Mouse (Mus musculus): ENCODE measurements around the gene Arl2bp. TPM values are rescaled to one million over a fixed set of nuclear protein-coding genes. Genes with fewer than 3 reads are reported as not detected.

Gene Arl2bp
- total and polyA plus RNA-seq, 3 experiments: 104 to 180 (median 123) TPM

DNA sequence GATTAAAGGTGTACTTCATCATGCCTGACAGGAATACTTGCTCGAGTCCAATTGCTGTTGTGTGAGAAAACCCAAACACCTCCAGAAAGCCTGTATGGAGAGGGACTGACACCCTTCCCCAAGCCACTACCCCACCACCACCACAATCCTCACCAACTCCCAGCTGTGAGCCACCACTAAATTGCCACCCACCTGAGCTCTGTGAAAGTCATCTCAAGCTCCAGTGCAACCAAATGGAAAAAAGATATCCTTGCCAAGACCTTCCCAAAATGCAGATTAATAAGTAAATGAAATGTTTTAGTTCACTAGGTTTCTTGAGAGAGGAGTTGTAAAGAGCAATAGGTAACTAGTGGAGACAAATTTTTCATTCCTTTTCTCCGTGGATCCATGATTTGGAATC lies 1.7 kb upstream of the Arl2bp start:
- Histone ChIP-seq H3K9me3 (replicated peaks) (no peaks in the 10 kb centered on the region), H3K36me3 (replicated peaks) (peaks cover 53% of the 10 kb centered on the region), H3K27me3 (ENCODE audit: insufficient read depth, low read length) (no peaks in the 10 kb centered on the region), H3K4me3 (ENCODE audit: low read depth, low read length) (no peak overlapping the region), H3K4me1 (ENCODE audit: insufficient read depth, low read depth, low read length) (peaks cover 14% of the 10 kb centered on the region)
- DNase-seq (ENCODE audit: low spot score) (no peak), ATAC-seq (ENCODE audit: extremely low read depth, insufficient number of reproducible peaks, low FRiP score, poor library complexity, severe bottlenecking) (no peak)
- no peak for TF ChIP-seq GATA1 (IDR thresholded peaks at IDR 0.05; ENCODE audit: borderline replicate concordance, low read length)
- TF ChIP-seq GATA2 (IDR thresholded peaks at IDR 0.05; ENCODE audit: borderline replicate concordance, low read depth, low read length): no peak
- no peak for TF ChIP-seq CTCF (IDR thresholded peaks at IDR 0.05; ENCODE audit: low read depth, low read length)
- TF ChIP-seq POLR2AphosphoS5 (IDR thresholded peaks at IDR 0.05; ENCODE audit: insufficient replicate concordance, low read depth, low read length): no peak
- TF ChIP-seq TAL1 (conservative IDR thresholded peaks at IDR 0.05; ENCODE audit: low read depth, low read length): no peak

DNA sequence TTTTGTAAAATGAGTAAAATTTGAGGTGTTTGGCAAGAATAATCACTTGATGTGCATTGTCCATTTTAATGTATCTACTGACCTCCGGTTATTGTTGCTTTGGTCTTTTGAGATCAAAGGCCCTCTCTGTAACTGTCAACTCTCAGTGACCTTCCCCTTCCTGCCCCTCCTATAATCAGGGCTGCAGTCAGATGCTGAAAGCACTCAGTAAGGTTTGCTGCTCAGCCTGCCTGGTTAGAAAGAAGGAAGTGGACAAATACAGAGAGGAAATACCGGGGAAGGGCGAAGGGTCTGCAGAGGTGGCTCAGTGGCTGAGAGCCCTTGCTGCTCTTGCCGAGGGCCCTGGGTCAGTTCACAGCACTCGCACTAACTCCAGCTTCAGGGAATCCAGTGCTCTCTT lies 8.0 kb downstream of the Arl2bp start:
- Histone ChIP-seq H3K9me3 (replicated peaks) (no peaks in the 10 kb centered on the region), H3K36me3 (replicated peaks) (peaks cover 75% of the 10 kb centered on the region), H3K4me3 (ENCODE audit: low read depth, low read length) (no peak overlapping the region), H3K4me1 (ENCODE audit: insufficient read depth, low read depth, low read length) (peaks cover 3% of the 10 kb centered on the region; the same call in 1 of the 2 replicates), H3K27me3 (ENCODE audit: insufficient read depth, low read length) (no peaks in the 10 kb centered on the region)
- DNase-seq (ENCODE audit: low spot score) (no peak), ATAC-seq (ENCODE audit: extremely low read depth, insufficient number of reproducible peaks, low FRiP score, poor library complexity, severe bottlenecking) (no peak)
- TF ChIP-seq GATA2 (IDR thresholded peaks at IDR 0.05; ENCODE audit: borderline replicate concordance, low read depth, low read length): no peak
- no peak for TF ChIP-seq GATA1 (IDR thresholded peaks at IDR 0.05; ENCODE audit: borderline replicate concordance, low read length)
- TF ChIP-seq TAL1 (conservative IDR thresholded peaks at IDR 0.05; ENCODE audit: low read depth, low read length): no peak
- no peak for TF ChIP-seq CTCF (IDR thresholded peaks at IDR 0.05; ENCODE audit: low read depth, low read length)
- no peak for TF ChIP-seq POLR2AphosphoS5 (IDR thresholded peaks at IDR 0.05; ENCODE audit: insufficient replicate concordance, low read depth, low read length)

DNA sequence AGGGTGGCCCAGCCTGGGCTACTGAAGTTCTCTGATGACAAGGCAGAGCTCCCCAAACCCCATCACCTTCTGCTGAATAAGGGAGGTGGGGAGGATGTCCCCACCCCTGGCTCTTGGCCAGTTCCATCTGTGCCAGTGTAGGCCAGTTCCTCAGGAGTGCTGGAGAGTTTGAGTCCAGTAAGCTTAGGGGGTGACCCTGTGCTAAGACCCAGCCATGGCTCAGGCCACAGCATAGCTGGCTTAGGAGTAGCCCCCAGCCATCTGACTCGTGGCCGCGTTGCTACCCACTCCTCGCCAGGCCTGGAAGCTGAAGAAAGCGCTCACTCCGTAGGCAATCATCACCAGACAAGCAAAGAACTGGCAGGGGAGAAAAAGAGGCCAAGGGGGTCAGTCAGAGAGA lies 9.5 kb downstream of the Arl2bp start:
- Histone ChIP-seq H3K27me3 (ENCODE audit: insufficient read depth, low read length) (0 out of 2 replicates have a peak, but pooled peaks cover 1% of the 10 kb centered on the region), H3K4me1 (ENCODE audit: insufficient read depth, low read depth, low read length) (peaks cover 3% of the 10 kb centered on the region; the same call in 1 of the 2 replicates), H3K9me3 (replicated peaks) (peaks cover 8% of the 10 kb centered on the region), H3K36me3 (replicated peaks) (peaks cover 62% of the 10 kb centered on the region), H3K4me3 (ENCODE audit: low read depth, low read length) (no peak overlapping the region)
- TF ChIP-seq CTCF (IDR thresholded peaks at IDR 0.05; ENCODE audit: low read depth, low read length) (no peak), POLR2AphosphoS5 (IDR thresholded peaks at IDR 0.05; ENCODE audit: insufficient replicate concordance, low read depth, low read length) (no peak), GATA1 (IDR thresholded peaks at IDR 0.05; ENCODE audit: borderline replicate concordance, low read length) (no peak), TAL1 (conservative IDR thresholded peaks at IDR 0.05; ENCODE audit: low read depth, low read length) (no peak), GATA2 (IDR thresholded peaks at IDR 0.05; ENCODE audit: borderline replicate concordance, low read depth, low read length) (no peak)
- ATAC-seq (ENCODE audit: extremely low read depth, insufficient number of reproducible peaks, low FRiP score, poor library complexity, severe bottlenecking) (no peak), DNase-seq (ENCODE audit: low spot score) (no peak)

DNA sequence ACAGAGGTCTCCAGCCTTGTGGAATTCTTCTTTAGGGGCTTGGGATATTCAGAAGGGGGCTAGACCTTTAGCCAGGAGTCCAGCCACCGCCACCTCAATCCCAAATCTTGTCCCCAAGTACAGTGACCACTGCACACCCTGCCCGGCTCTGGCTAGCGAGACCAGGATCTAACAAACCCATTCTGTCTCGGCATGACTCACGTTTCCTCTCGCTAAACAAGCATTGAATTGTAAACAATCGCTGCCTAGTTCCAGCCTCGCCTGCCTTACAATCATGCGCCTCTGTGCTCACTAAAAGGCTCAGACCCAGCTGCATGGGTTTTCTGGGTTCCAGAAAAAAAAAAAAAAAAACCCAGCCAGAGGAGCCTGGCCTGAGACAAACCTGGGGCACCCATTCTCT lies 12.2 kb downstream of the Arl2bp start:
- DNase-seq (ENCODE audit: low spot score): no peak
- H3K27me3 ChIP-seq (ENCODE audit: insufficient read depth, low read length): peaks cover 25% of the 10 kb centered on the region
- ATAC-seq (ENCODE audit: extremely low read depth, insufficient number of reproducible peaks, low FRiP score, poor library complexity, severe bottlenecking): no peak
- H3K9me3 ChIP-seq (replicated peaks): peaks cover 8% of the 10 kb centered on the region
- H3K4me1 ChIP-seq (ENCODE audit: insufficient read depth, low read depth, low read length): peaks cover 7% of the 10 kb centered on the region; the same call in 1 of the 2 replicates
- no peak for TF ChIP-seq GATA1 (IDR thresholded peaks at IDR 0.05; ENCODE audit: borderline replicate concordance, low read length)
- no peak for TF ChIP-seq GATA2 (IDR thresholded peaks at IDR 0.05; ENCODE audit: borderline replicate concordance, low read depth, low read length)
- H3K36me3 ChIP-seq (replicated peaks): peaks cover 35% of the 10 kb centered on the region
- H3K4me3 ChIP-seq (ENCODE audit: low read depth, low read length): no peak overlapping the region

DNA sequence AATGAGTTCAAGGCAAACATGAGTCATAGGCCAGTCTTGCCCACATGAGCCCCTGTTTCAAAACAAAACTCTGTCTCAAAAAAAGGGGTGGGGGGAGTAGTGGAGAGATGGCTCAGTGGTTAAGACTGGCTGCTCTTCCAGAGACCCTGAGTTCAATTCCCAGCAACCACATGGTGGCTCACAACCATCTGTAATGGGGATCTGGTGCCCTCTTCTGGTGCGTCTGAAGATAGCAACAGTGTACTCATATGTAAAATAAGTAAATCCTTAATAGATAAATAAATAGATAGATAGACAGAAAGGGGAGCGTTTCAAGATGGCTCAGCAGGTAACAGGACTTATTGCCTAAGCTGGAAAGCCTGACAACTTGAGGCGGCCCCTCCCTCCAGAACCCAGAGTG lies 14.0 kb downstream of the Arl2bp start:
- no peak for TF ChIP-seq GATA1 (IDR thresholded peaks at IDR 0.05; ENCODE audit: borderline replicate concordance, low read length)
- no peak for TF ChIP-seq CTCF (IDR thresholded peaks at IDR 0.05; ENCODE audit: low read depth, low read length)
- no peak for TF ChIP-seq POLR2AphosphoS5 (IDR thresholded peaks at IDR 0.05; ENCODE audit: insufficient replicate concordance, low read depth, low read length)
- TF ChIP-seq GATA2 (IDR thresholded peaks at IDR 0.05; ENCODE audit: borderline replicate concordance, low read depth, low read length): no peak
- no peak for TF ChIP-seq TAL1 (conservative IDR thresholded peaks at IDR 0.05; ENCODE audit: low read depth, low read length)
- no peak overlapping the region for H3K4me3 ChIP-seq (ENCODE audit: low read depth, low read length)
- H3K36me3 ChIP-seq (replicated peaks): peaks cover 19% of the 10 kb centered on the region
- peaks cover 4% of the 10 kb centered on the region; the same call in 1 of the 2 replicates for H3K4me1 ChIP-seq (ENCODE audit: insufficient read depth, low read depth, low read length)
- no peak for DNase-seq (ENCODE audit: low spot score)
- peaks cover 8% of the 10 kb centered on the region for H3K9me3 ChIP-seq (replicated peaks)
- H3K27me3 ChIP-seq (ENCODE audit: insufficient read depth, low read length): peaks cover 38% of the 10 kb centered on the region
- no peak for ATAC-seq (ENCODE audit: extremely low read depth, insufficient number of reproducible peaks, low FRiP score, poor library complexity, severe bottlenecking)

DNA sequence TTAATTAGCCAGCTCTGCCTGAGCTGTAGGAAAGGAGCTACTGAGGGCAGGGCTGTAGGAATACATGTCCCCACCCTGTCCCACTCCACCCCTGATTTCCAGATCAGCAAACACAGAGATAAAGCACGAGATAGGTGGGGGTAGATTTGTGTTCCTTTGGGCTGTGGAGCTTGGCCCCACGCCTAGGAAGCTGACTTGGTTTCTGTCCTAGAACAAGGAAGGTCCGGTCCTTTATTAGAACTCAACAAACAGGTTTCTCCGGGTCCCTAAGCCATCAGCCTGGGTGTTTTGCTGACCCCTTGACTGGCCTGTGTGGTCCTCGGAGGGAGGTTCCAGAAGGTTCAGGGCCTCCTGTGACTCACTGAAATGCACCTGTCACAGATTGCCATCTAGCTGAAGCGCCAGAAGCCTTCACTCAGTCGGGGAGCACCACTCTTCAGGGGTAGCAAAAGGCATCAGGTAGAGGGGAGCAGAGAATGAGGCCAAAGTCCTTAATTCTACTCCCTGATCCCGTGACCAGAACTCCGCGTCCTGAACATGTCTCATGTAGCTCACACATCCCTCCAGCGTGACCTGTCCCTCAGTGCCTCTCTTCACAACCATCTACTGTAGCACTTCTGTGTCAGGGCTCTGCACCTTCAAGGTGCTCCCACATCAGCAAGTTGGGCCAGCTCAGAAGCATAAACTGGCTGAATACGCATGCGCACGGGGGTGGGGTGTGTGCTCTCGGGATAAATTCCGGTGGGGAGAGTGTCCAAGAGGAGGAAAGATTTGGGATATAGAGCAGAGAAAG lies 16.5 kb downstream of the Arl2bp start:
- ATAC-seq (ENCODE audit: extremely low read depth, insufficient number of reproducible peaks, low FRiP score, poor library complexity, severe bottlenecking) (no peak), DNase-seq (ENCODE audit: low spot score) (no peak)
- no peak overlapping the region for H3K4me3 ChIP-seq (ENCODE audit: low read depth, low read length)
- peaks cover 8% of the 10 kb centered on the region for H3K9me3 ChIP-seq (replicated peaks)
- TF ChIP-seq GATA1 (IDR thresholded peaks at IDR 0.05; ENCODE audit: borderline replicate concordance, low read length) (no peak), TAL1 (conservative IDR thresholded peaks at IDR 0.05; ENCODE audit: low read depth, low read length) (no peak), CTCF (IDR thresholded peaks at IDR 0.05; ENCODE audit: low read depth, low read length) (no peak), POLR2AphosphoS5 (IDR thresholded peaks at IDR 0.05; ENCODE audit: insufficient replicate concordance, low read depth, low read length) (no peak), GATA2 (IDR thresholded peaks at IDR 0.05; ENCODE audit: borderline replicate concordance, low read depth, low read length) (no peak)
- peaks cover 51% of the 10 kb centered on the region for H3K27me3 ChIP-seq (ENCODE audit: insufficient read depth, low read length)
- H3K4me1 ChIP-seq (ENCODE audit: insufficient read depth, low read depth, low read length): peaks cover 4% of the 10 kb centered on the region; the same call in 1 of the 2 replicates
- no peaks in the 10 kb centered on the region for H3K36me3 ChIP-seq (replicated peaks)

Data from G1E (cell line).